Mouse (Mus musculus): Measurements from ENCODE around the gene Nol6.

DNA sequence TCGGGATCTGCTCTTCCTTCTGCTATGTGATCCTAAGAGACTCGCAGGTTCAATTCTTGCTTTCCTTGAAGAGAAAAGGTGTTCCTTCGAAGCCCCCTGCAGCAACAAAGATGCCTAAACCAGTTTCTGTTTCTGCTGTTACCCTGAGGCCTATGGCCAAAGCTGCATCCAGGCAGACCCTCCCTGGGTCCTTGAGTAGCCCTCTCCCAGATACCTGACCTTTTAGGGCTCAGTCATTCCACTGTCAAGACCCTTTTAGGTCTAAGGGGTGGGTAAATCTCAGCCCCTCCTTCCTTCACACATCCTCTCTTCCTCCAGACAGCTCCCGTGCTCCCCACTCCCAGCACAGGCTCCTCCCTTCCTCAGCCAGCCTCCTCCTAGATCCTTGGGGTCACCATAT, 35.1 kb downstream of the Nol6 start:
- TF ChIP-seq CTCF (IDR thresholded peaks at IDR 0.05; ENCODE audit: low read depth) (no peak), EP300 (IDR thresholded peaks at IDR 0.05; ENCODE audit: low read depth) (no peak)
